Mouse (Mus musculus) Muller cell, postnatal 12 days (primary cell): ENCODE data around the gene Hhipl2.
"Not testable (repeated sequence)": the region's sequence is repeated elsewhere in the genome, so short reads cannot be mapped to it uniquely, and the experiment has no call there.

Experiments
- DNase-seq: peaks from one replicate; pipeline ENCODE4 v3.0.0-alpha.2; 2015; ENCODE audit errors: inconsistent ontology term

Hhipl2 gene

GRCm38 (mm10) chr1:183417873-183418272, at the start of gene Hhipl2:
Hhipl2 (plus strand) TSS chr1:183418215.
- peak; percentile 11 for DNase-seq

GRCm38 (mm10) chr1:183368601-183369400, 49.2 kb upstream of the Hhipl2 start:
- no peak for DNase-seq

- peak; percentile 97 for DNase-seq
Observed at GRCm38 (mm10) chr1:183369427-183370014, 48.5 kb upstream of the Hhipl2 start, which contains the start of gene Mia3. Mia3 (minus strand) TSS chr1:183369553.

- no peak for DNase-seq
Observed at GRCm38 (mm10) chr1:183374728-183375127, 43.3 kb upstream of the Hhipl2 start.

GRCm38 (mm10) chr1:183377045-183377444, 41.0 kb upstream of the Hhipl2 start:
- no peak for DNase-seq

GRCm38 (mm10) chr1:183378321-183378941, 39.6 kb upstream of the Hhipl2 start:
- no peak for DNase-seq

- not testable (repeated sequence) for DNase-seq
Observed at GRCm38 (mm10) chr1:183379376-183379775, 38.6 kb upstream of the Hhipl2 start.

- DNase-seq = no peak
Observed at GRCm38 (mm10) chr1:183381816-183382215, 36.2 kb upstream of the Hhipl2 start.

- no peak for DNase-seq
Observed at GRCm38 (mm10) chr1:183382621-183383020, 35.4 kb upstream of the Hhipl2 start.

GRCm38 (mm10) chr1:183387421-183387820, 30.6 kb upstream of the Hhipl2 start:
- not testable (repeated sequence) for DNase-seq

- peak; percentile 97 for DNase-seq
Observed at GRCm38 (mm10) chr1:183388426-183389406, 29.3 kb upstream of the Hhipl2 start, which contains the start of gene Taf1a. Taf1a (plus strand) TSS chr1:183388981.

- DNase-seq = no peak
Observed at GRCm38 (mm10) chr1:183403396-183403795, 14.6 kb upstream of the Hhipl2 start.

- peak; percentile 16 for DNase-seq
Observed at GRCm38 (mm10) chr1:183414081-183414727, 3.8 kb upstream of the Hhipl2 start.

- no peak for DNase-seq
Observed at GRCm38 (mm10) chr1:183419741-183420140, 1.7 kb downstream of the Hhipl2 start.

- DNase-seq = no peak
Observed at GRCm38 (mm10) chr1:183420296-183420695, 2.3 kb downstream of the Hhipl2 start.

GRCm38 (mm10) chr1:183424100-183424499, 6.1 kb downstream of the Hhipl2 start:
- no peak for DNase-seq

GRCm38 (mm10) chr1:183434918-183435317, 16.9 kb downstream of the Hhipl2 start:
- no peak for DNase-seq

GRCm38 (mm10) chr1:183439036-183439435, 21.0 kb downstream of the Hhipl2 start:
- peak; percentile 80 for DNase-seq

- DNase-seq = peak; percentile 75
Observed at GRCm38 (mm10) chr1:183442015-183442774, 24.2 kb downstream of the Hhipl2 start.

- no peak for DNase-seq
Observed at GRCm38 (mm10) chr1:183453066-183453465, 35.1 kb downstream of the Hhipl2 start.
